Mouse (Mus musculus) limb, embryonic 12.5 days (tissue): ENCODE results near the gene Btbd9. TPM values are rescaled to one million over a fixed set of nuclear protein-coding genes. Genes with fewer than 3 reads are reported as not detected.

Experiments used
- ATAC-seq: fragments of 200-750 bp; cut with Nextera tagmentation; 2 replicates; pipeline ENCODE4 v1.8.0; 2017; ENCODE audit warnings: low read depth, moderate TSS enrichment; ENCODE audit not compliant: insufficient number of reproducible peaks, insufficient read depth, low FRiP score, low TSS enrichment
- H3K27ac ChIP-seq: fragments of 300-500 bp; sonication (generic); 2 replicates; pipeline ENCODE4 v1.5.1; 2016; ENCODE audit warnings: mild to moderate bottlenecking, moderate library complexity
- H3K27me3 ChIP-seq: fragments of 300-500 bp; sonication (generic); 2 replicates; pipeline ENCODE4 v1.6.1; 2016; ENCODE audit warnings: mild to moderate bottlenecking, moderate library complexity
- H3K36me3 ChIP-seq: fragments of 300-500 bp; sonication (generic); 2 replicates; pipeline ENCODE4 v1.6.1; 2016; ENCODE audit warnings: mild to moderate bottlenecking, moderate library complexity
- H3K4me1 ChIP-seq: fragments of 300-500 bp; sonication (generic); replicated peaks from 2 replicates; pipeline ENCODE4 v1.6.1; 2016
- H3K4me2 ChIP-seq: fragments of 300-500 bp; sonication (generic); 2 replicates; pipeline ENCODE4 v1.6.1; 2016; ENCODE audit warnings: mild to moderate bottlenecking, moderate library complexity
- H3K4me3 ChIP-seq: fragments of 300-500 bp; sonication (generic); replicated peaks from 2 replicates; pipeline ENCODE4 v1.5.1; 2016; ENCODE audit warnings: mild to moderate bottlenecking
- H3K9ac ChIP-seq: fragments of 300-500 bp; sonication (generic); replicated peaks from 2 replicates; pipeline ENCODE4 v1.6.1; 2016; ENCODE audit warnings: mild to moderate bottlenecking, moderate library complexity
- H3K9me3 ChIP-seq: fragments of 300-500 bp; sonication (generic); 2 replicates; pipeline ENCODE4 v1.6.1; 2016; ENCODE audit warnings: mild to moderate bottlenecking, moderate library complexity
- WGBS: fragments of 180-500 bp; shearing (Covaris S2); methylation state at CpG from one replicate; pipeline ENCODE4 v1.1.7; 2016; 5-methylcytosine and 5-hydroxymethylcytosine counted together
- polyA plus RNA-seq: library from polyadenylated mRNA; unstranded; fragments of >200 nt; fragmentation: Nextera tagmentation; extraction: Ambion mirVana; gene quantifications from 2 replicates; pipeline ENCODE4 v1.2.1, GENCODE M21; 2016

Gene Btbd9
- polyA plus RNA-seq, 1 experiment from 2014 or later: 70.6 TPM

DNA sequence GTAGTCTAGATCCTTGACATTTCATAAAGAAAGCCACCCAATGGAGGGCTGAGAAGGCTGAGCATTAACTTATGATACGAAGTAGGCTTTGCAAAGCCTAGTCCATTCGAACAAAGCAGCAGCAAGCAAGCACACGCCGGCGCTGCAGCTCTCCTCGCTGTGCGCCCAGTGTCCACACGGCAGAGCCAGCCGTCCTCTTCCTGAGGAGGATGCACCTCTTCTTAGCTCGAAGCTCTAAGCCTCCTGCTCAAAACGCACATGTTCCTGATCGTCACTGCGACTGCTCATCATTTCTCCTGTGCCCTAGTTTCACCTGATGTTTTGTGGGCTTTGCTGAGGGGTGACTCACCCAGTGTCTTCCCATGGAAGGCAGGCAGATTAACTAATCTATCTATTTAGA lies 268.0 kb downstream of the Btbd9 start:
- no peaks in the 10 kb centered on the region for H3K9me3 ChIP-seq
- H3K4me2 ChIP-seq: no peak overlapping the region
- no peak for ATAC-seq
- no peaks in the 10 kb centered on the region for H3K36me3 ChIP-seq
- WGBS: 87% methylated on average over 13 of the region's 13 CpGs
- no peaks in the 10 kb centered on the region for H3K27me3 ChIP-seq
- no peak overlapping the region for H3K4me3 ChIP-seq
- H3K27ac ChIP-seq: no peak overlapping the region
- no peak overlapping the region for H3K9ac ChIP-seq
- H3K4me1 ChIP-seq: peaks cover 6% of the 10 kb centered on the region; the same call in 1 of the 2 replicates

GRCm38 (mm10) chr17:30307168-30307567 lies 269.1 kb downstream of the Btbd9 start:
- H3K9ac ChIP-seq: no peak overlapping the region
- H3K4me3 ChIP-seq: no peak overlapping the region
- no peak for ATAC-seq
- no peak overlapping the region for H3K4me2 ChIP-seq
- H3K27ac ChIP-seq: no peak overlapping the region
- 75% methylated on average over 10 of the region's 10 CpGs for WGBS
- H3K36me3 ChIP-seq: no peaks in the 10 kb centered on the region
- H3K27me3 ChIP-seq: no peaks in the 10 kb centered on the region
- H3K9me3 ChIP-seq: no peaks in the 10 kb centered on the region
- 0 out of 2 replicates have a peak, but pooled peaks cover 3% of the 10 kb centered on the region for H3K4me1 ChIP-seq

GRCm38 (mm10) chr17:30304766-30305165 lies 271.5 kb downstream of the Btbd9 start:
- Histone ChIP-seq H3K9me3 (no peaks in the 10 kb centered on the region), H3K4me3 (no peak overlapping the region), H3K27ac (no peak overlapping the region), H3K4me2 (no peak overlapping the region), H3K4me1 (0 out of 2 replicates have a peak, but pooled peaks cover 3% of the 10 kb centered on the region), H3K36me3 (no peaks in the 10 kb centered on the region), H3K9ac (no peak overlapping the region), H3K27me3 (no peaks in the 10 kb centered on the region)
- ATAC-seq: no peak
- WGBS: 80% methylated on average over 2 of the region's 2 CpGs

DNA sequence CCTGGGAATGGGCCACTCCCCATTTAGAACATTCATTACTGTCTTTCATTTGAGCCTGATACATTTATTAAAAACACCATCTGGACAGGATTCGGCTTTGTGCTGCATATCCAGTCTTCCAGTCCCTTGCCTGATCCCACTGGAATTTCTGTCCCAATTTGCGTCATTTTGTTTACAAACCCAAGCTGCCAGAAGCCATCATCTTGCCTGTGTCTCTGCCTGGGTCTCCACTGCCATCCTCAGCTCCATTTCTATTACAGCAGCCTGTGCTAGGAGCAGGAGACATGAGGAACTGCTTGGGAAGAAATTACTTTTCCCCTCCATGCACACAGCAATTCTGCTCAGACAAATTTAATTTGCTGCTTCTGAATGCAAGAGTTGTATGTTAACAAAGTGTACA lies 274.9 kb downstream of the Btbd9 start:
- no peaks in the 10 kb centered on the region for H3K27me3 ChIP-seq
- no peak overlapping the region for H3K9ac ChIP-seq
- 66% methylated on average over 2 of the region's 2 CpGs for whole genome bisulfite sequencing
- no peak overlapping the region for H3K27ac ChIP-seq
- no peak overlapping the region for H3K4me2 ChIP-seq
- peaks cover 5% of the 10 kb centered on the region; the same call in 1 of the 2 replicates for H3K4me1 ChIP-seq
- H3K36me3 ChIP-seq: peaks cover 13% of the 10 kb centered on the region; the same call in 1 of the 2 replicates
- ATAC-seq: no peak
- no peak overlapping the region for H3K4me3 ChIP-seq
- no peaks in the 10 kb centered on the region for H3K9me3 ChIP-seq

GRCm38 (mm10) chr17:30297432-30297831 lies 278.9 kb downstream of the Btbd9 start:
- H3K4me2 ChIP-seq: no peak overlapping the region
- H3K9ac ChIP-seq: no peak overlapping the region
- H3K36me3 ChIP-seq: peaks cover 13% of the 10 kb centered on the region; the same call in 1 of the 2 replicates
- H3K4me3 ChIP-seq: no peak overlapping the region
- H3K4me1 ChIP-seq: peaks cover 11% of the 10 kb centered on the region; the same call in 1 of the 2 replicates
- no peaks in the 10 kb centered on the region for H3K9me3 ChIP-seq
- H3K27ac ChIP-seq: no peak overlapping the region
- WGBS: 92% methylated on average over 8 of the region's 8 CpGs
- no peaks in the 10 kb centered on the region for H3K27me3 ChIP-seq
- ATAC-seq: no peak

- 86% methylated on average over 8 of the region's 8 CpGs for WGBS
- Histone ChIP-seq H3K27me3 (no peaks in the 10 kb centered on the region), H3K36me3 (peaks cover 13% of the 10 kb centered on the region; the same call in 1 of the 2 replicates), H3K9ac (no peak overlapping the region), H3K4me2 (no peak overlapping the region), H3K4me1 (peaks cover 22% of the 10 kb centered on the region), H3K9me3 (no peaks in the 10 kb centered on the region), H3K27ac (no peak overlapping the region), H3K4me3 (no peak overlapping the region)
- no peak for ATAC-seq
Measured at GRCm38 (mm10) chr17:30296069-30296468, 280.2 kb downstream of the Btbd9 start.

DNA sequence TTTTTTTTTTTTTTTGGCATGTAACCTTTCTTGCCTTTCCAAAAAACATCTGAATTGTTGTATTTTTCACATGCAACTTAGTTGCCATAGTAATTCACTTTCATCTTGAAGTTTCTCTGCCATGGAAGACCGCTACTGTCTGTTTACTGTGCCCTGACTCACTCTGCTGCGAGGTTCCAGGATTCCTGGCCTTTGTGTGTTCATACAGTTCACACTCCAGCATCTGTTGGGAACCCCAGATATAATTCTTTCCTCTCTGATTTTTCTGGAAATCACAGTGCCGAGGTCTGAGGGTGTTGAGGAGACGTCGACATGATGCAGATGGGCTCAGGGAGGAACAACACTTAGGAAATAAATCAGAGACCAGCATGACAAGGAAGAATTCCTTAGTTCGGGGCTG lies 283.6 kb downstream of the Btbd9 start:
- H3K4me2 ChIP-seq: no peak overlapping the region
- WGBS: 61% methylated on average over 6 of the region's 6 CpGs
- H3K9me3 ChIP-seq: no peaks in the 10 kb centered on the region
- peaks cover 6% of the 10 kb centered on the region; the same call in 1 of the 2 replicates for H3K36me3 ChIP-seq
- H3K27ac ChIP-seq: no peak overlapping the region
- no peaks in the 10 kb centered on the region for H3K27me3 ChIP-seq
- H3K9ac ChIP-seq: no peak overlapping the region
- H3K4me3 ChIP-seq: no peak overlapping the region
- no peak for ATAC-seq
- peaks cover 22% of the 10 kb centered on the region for H3K4me1 ChIP-seq

DNA sequence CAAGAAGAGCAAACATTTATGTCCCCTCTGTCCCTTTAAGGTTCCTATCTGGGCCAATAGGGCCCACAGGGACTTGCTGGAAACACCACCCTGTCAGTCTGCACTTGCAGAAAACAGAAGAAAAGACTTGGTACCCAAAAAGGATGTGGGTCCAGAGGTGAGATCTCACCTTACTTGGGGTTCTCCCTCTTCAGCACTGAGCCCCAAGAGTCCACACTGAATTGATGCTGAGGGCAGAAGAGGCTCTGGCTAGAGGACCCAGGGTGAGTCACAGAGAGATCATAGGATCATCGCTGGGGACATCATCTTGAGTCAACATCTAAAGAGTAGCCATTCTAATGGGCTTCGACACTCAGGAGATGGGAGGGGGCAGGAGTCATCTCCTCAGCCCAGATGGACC lies 290.6 kb downstream of the Btbd9 start:
- ATAC-seq: no peak
- Histone ChIP-seq H3K4me3 (no peak overlapping the region), H3K9me3 (no peaks in the 10 kb centered on the region), H3K9ac (no peak overlapping the region), H3K27ac (no peak overlapping the region), H3K36me3 (no peaks in the 10 kb centered on the region), H3K27me3 (no peaks in the 10 kb centered on the region), H3K4me1 (peaks cover 16% of the 10 kb centered on the region), H3K4me2 (no peak overlapping the region)
- WGBS: 91% methylated on average over 2 of the region's 2 CpGs

- Histone ChIP-seq H3K27me3 (no peaks in the 10 kb centered on the region), H3K9ac (no peak overlapping the region), H3K4me2 (no peak overlapping the region), H3K27ac (no peak overlapping the region; the same call in 1 of the 2 replicates), H3K36me3 (no peaks in the 10 kb centered on the region), H3K9me3 (no peaks in the 10 kb centered on the region), H3K4me1 (peaks cover 29% of the 10 kb centered on the region), H3K4me3 (no peak overlapping the region)
- ATAC-seq: no peak
- 67% methylated on average over 4 of the region's 4 CpGs for WGBS
Measured at GRCm38 (mm10) chr17:30283460-30284050, 292.7 kb downstream of the Btbd9 start.

DNA sequence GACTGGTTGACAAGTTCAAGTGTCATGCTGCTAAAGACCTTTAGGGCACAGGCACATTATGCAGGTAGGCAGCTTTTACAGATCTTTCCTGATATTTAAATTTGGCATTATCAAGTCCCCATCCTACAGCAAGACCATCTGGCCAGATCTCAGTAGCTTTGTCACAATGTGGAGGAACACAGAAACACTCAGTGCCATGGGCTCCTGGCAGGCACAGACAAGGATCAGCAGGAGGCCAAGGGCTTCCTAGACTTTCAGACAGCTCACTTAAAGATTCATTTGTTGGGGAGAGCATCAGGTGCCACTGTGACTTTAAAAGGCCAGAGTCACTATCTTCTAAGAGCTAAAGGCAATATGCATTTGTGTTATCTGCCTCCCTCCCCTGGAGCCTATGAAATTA lies 293.3 kb downstream of the Btbd9 start:
- Histone ChIP-seq H3K4me3 (no peak overlapping the region), H3K36me3 (no peaks in the 10 kb centered on the region), H3K4me2 (no peak overlapping the region), H3K27me3 (no peaks in the 10 kb centered on the region), H3K9me3 (no peaks in the 10 kb centered on the region), H3K27ac (no peak overlapping the region), H3K9ac (no peak overlapping the region), H3K4me1 (peaks cover 29% of the 10 kb centered on the region)
- no peak for ATAC-seq

DNA sequence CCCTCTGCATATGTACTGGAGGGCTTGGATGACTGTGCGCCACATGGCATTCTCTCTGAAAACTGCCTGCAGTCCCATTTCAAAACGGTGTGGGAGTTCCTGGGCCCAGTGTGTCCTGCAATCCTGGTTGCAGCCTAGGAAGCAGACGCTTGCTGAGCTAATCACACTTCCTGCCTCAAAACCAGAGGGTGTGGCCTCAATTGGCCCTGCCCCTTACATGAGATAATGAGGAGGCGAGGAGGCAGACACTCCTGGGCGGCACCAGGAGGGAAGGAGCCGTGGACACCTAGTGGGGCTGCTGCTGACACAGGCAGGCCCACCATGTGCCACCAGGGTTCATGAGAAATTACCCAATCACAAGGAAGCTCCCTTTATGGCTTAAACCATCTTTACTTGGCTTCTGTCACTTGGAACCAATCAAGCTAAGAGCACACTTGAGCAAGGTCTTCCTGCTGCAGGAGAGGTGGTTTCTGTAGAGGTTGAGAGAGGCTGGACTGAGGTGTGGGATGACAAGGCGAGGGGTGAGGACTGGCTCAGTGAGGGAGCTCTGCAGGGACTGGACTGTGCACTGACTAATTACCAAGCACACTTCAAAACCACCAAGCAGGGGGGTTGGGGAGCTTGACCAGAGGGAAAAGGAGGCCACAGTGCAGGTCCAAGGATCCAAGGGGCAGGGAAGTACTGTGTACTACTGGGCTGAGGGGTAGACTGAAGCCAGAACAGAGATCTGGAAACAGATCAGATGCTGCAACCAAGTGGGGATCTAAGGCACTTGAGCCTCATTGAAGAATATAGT lies 295.8 kb downstream of the Btbd9 start:
- ATAC-seq: no peak
- Histone ChIP-seq H3K4me1 (peaks cover 19% of the 10 kb centered on the region; the same call in 1 of the 2 replicates), H3K9me3 (no peaks in the 10 kb centered on the region), H3K36me3 (no peaks in the 10 kb centered on the region), H3K27ac (no peak overlapping the region), H3K27me3 (no peaks in the 10 kb centered on the region), H3K4me3 (no peak overlapping the region), H3K4me2 (no peak overlapping the region), H3K9ac (no peak overlapping the region)
- WGBS: 56% methylated on average over 7 of the region's 7 CpGs
